Mouse (Mus musculus) heart, adult 2 months (tissue): ENCODE measurements around the gene Csf2. TPM values are rescaled to one million over a fixed set of nuclear protein-coding genes. Genes with fewer than 3 reads are reported as not detected.
A peak's percentile ranks its signal among the peaks of the same experiment; 100 is the strongest.

Source experiments
- DNase-seq, 2 experiments: peaks; one replicate each; pipeline ENCODE4 v3.0.0; 2021
- H3K27ac ChIP-seq: fragments of 200-600 bp; 2 replicates; pipeline ENCODE4 v1.8.1; 2022
- H3K27me3 ChIP-seq: fragments of 200-500 bp; 2 replicates; pipeline ENCODE4 v1.6.1; 2012; ENCODE audit warnings: mild to moderate bottlenecking, low read length, inconsistent platforms, mixed read lengths; ENCODE audit not compliant: control insufficient read depth, insufficient read depth
- H3K36me3 ChIP-seq: fragments of 200-500 bp; 2 replicates; pipeline ENCODE4 v1.6.1; 2012; ENCODE audit warnings: low read length, inconsistent platforms; ENCODE audit not compliant: control insufficient read depth, insufficient read depth
- H3K4me1 ChIP-seq: fragments of 200-500 bp; 2 replicates; pipeline ENCODE4 v1.6.1; 2011; ENCODE audit warnings: low read length; ENCODE audit not compliant: control insufficient read depth, insufficient read depth
- H3K4me3 ChIP-seq: fragments of 200-600 bp; 2 replicates; pipeline ENCODE4 v1.8.1; 2022
- H3K79me2 ChIP-seq: fragments of 200-500 bp; replicated peaks from 2 replicates; pipeline ENCODE4 v1.6.1; 2012; ENCODE audit warnings: mild to moderate bottlenecking, inconsistent platforms, low read length, moderate library complexity, mixed read lengths; ENCODE audit not compliant: control insufficient read depth, insufficient read depth
- H3K9ac ChIP-seq: fragments of 200-500 bp; 2 replicates; pipeline ENCODE4 v1.6.1; 2012; ENCODE audit warnings: low read depth, mild to moderate bottlenecking, control low read depth, inconsistent platforms, low read length, mixed read lengths
- CTCF ChIP-seq: fragments of 200-600 bp; IDR thresholded peaks from 2 replicates; pipeline ENCODE4 v1.8.1; 2022; ENCODE audit warnings: antibody characterized with exemption, mild to moderate bottlenecking, moderate library complexity
- EP300 ChIP-seq: fragments of 200-500 bp; IDR thresholded peaks from 2 replicates; pipeline ENCODE4 v1.6.1; 2011; ENCODE audit warnings: low read depth, low read length, control low read depth; ENCODE audit not compliant: insufficient read depth
- POLR2A ChIP-seq: fragments of 200-500 bp; IDR thresholded peaks from 2 replicates; pipeline ENCODE4 v1.6.1; 2011; ENCODE audit warnings: mild to moderate bottlenecking, low read depth, low read length, control low read depth; ENCODE audit not compliant: insufficient read depth
- WGBS: fragments of 180-500 bp; shearing (Covaris S2); methylation state at CpG from one replicate; pipeline ENCODE4 v1.1.7; 2018; 5-methylcytosine and 5-hydroxymethylcytosine counted together
- intact Hi-C: fragments of 180-260 bp; cut with DNase I; formaldehyde crosslinking; loops from one replicate; pipeline ENCODE4 v1.15.1; 2025
- polyA plus RNA-seq: library from polyadenylated mRNA; depleted of rRNA; stranded (reverse); fragments of >200 nt; gene quantifications from 2 replicates; pipeline ENCODE4 v1.2.3, GENCODE M21; 2012
- total RNA-seq, 2 experiments: library from RNA; stranded (reverse); gene quantifications; 2 replicates each; pipeline ENCODE4 v1.2.3; 2021

The Csf2 gene
- total and polyA plus RNA-seq, 3 experiments, result not detected

DNA sequence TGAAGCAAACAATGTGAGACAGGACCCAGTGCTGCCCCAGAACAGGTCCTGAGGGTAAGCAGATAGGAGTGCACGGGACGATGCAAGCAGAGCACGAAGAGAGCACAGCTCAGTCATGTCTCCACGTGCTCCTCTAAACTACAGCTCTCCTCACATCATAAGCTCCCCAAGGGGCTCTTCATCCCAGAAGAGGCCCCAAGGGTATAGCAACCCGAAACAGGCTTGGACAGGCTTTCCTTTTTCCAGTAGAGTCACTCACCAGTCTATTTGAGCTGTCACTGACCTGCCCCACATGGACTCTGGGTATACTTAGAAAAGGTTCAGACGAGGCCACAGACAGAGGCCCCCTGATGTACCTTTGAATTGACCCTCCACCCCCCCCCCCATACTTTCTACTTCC is 5.0 kb downstream of the Csf2 start:
- intact Hi-C loops, result no loop called here
- Histone ChIP-seq H3K36me3 (no peaks in the 10 kb centered on the region), H3K79me2 (no peaks in the 10 kb centered on the region), H3K27me3 (no peaks in the 10 kb centered on the region), H3K4me3 (no peak overlapping the region), H3K4me1 (no peaks in the 10 kb centered on the region; the same call in 1 of the 2 replicates), H3K27ac (no peak overlapping the region), H3K9ac (no peak overlapping the region)
- DNase-seq, result no peak
- no peak for TF ChIP-seq EP300
- no peak for TF ChIP-seq POLR2A
- TF ChIP-seq CTCF, result no peak
- WGBS, result 85% methylated on average over 6 of the region's 6 CpGs

DNA sequence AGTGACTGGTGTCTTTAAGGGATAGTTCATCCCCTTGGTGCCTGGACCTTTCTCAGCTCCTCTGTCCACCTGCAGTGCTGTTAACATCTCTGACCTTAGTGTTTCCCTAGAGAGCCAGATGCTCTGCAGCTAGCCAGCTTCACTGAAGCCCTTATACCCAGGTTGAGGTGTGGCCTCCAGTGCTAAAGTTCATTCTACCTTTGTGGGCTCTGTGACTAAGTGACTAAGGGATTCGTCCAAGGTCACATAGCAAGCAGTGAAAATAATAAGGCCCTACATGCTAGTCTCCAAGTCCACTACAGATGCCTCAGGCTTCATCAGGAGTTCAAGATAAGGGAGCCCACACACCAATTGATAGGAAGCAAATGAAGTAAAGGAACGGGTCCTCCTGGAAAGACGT is 7.0 kb downstream of the Csf2 start:
- H3K79me2 ChIP-seq, result no peaks in the 10 kb centered on the region
- no peak overlapping the region for H3K9ac ChIP-seq
- no peak for TF ChIP-seq EP300
- no peak for TF ChIP-seq POLR2A
- no peak for TF ChIP-seq CTCF
- no peak overlapping the region for H3K4me3 ChIP-seq
- no peak for DNase-seq
- no peak overlapping the region for H3K27ac ChIP-seq
- 75% methylated on average over 3 of the region's 3 CpGs for WGBS
- no peaks in the 10 kb centered on the region for H3K4me1 ChIP-seq
- no peaks in the 10 kb centered on the region for H3K36me3 ChIP-seq
- H3K27me3 ChIP-seq, result no peaks in the 10 kb centered on the region
- intact Hi-C loops, result no loop called here

DNA sequence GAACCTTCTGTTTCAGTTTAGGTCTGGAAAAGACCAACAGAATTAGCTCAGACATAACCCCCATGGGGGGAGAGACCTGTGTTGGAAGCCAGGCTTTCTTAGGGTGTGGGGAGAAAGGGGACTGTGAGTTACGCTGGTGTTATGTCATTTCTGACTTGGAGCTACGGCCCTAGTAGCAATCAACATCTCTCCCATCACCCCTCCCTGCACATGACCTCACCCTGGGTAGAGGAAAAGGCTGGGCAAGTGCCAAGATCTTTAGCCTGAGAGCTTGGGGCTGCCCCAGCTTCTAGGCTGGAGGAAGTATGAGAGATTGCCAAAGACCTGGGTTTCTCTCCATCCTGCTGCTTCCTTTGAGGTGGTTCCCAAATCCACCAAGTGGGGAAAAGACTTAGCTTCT is 12.5 kb downstream of the Csf2 start:
- Histone ChIP-seq H3K27ac (no peak overlapping the region), H3K9ac (no peak overlapping the region), H3K79me2 (no peaks in the 10 kb centered on the region), H3K4me3 (no peak overlapping the region), H3K27me3 (no peaks in the 10 kb centered on the region), H3K36me3 (no peaks in the 10 kb centered on the region), H3K4me1 (no peaks in the 10 kb centered on the region)
- no peak for TF ChIP-seq CTCF
- no peak for TF ChIP-seq POLR2A
- no peak for TF ChIP-seq EP300
- intact Hi-C loops, result no loop called here
- peak in 1 of 2 experiments; percentile 63 for DNase-seq
- WGBS, result 32% methylated on average over 2 of the region's 2 CpGs

DNA sequence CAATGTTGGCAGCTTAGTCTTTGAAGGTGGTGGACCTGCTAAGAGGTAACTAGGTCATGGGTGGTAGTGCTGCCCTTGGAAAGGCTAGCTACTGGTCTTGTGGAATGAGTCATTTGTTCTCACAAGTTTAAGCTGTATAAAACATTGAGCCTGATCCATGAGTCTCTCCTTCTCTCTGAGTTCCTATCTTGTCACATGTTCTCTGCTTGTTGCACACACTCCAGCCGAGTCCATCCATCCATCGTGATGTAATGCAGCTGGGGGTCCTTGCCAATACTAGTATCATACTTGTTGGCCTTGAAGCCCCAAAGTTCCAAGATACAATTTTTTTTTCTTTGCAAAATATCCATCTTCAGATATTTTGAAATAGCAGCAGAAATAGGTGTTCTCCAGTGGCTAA is 22.0 kb downstream of the Csf2 start:
- no peak for DNase-seq
- no peak overlapping the region for H3K9ac ChIP-seq
- H3K4me1 ChIP-seq, result no peaks in the 10 kb centered on the region
- H3K27me3 ChIP-seq, result no peaks in the 10 kb centered on the region
- no peak overlapping the region for H3K4me3 ChIP-seq
- H3K36me3 ChIP-seq, result no peaks in the 10 kb centered on the region
- TF ChIP-seq EP300 (no peak), CTCF (no peak)
- H3K79me2 ChIP-seq, result no peaks in the 10 kb centered on the region
- 77% methylated on average over 2 of the region's 2 CpGs for WGBS
- H3K27ac ChIP-seq, result no peak overlapping the region
- intact Hi-C loops, result no loop called here

DNA sequence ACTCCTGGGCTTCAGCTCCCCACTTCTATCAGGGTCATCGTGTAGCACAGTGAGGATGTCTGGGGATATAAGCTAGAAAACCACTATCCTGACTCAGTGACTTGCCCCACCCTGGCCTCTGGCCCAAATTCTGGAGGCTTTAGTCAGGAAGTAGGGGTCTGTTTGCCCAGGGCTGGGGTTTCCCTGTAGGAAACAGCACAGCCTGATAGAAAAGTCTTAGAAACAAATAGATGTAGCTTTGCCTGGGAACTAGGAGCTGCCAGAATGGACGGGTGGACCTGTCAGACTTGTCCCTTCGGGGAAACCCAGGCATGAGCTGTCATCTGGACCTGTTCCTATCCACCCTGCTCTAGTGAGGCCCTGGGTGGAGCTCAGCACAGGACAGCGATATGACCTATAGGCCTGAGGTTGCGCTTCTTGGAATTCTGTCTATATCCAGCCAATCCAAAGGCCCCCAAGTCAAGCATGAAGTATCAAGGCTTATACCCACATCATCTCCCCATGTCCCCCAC is 24.9 kb downstream of the Csf2 start:
- H3K36me3 ChIP-seq, result no peaks in the 10 kb centered on the region
- TF ChIP-seq POLR2A, result no peak
- no peak for TF ChIP-seq CTCF
- no peak for TF ChIP-seq EP300
- intact Hi-C loops, result no loop called here
- H3K27ac ChIP-seq, result no peak overlapping the region
- no peak for DNase-seq
- no peak overlapping the region for H3K9ac ChIP-seq
- H3K4me3 ChIP-seq, result no peak overlapping the region
- H3K79me2 ChIP-seq, result no peaks in the 10 kb centered on the region
- WGBS, result 64% methylated on average over 5 of the region's 5 CpGs
- no peaks in the 10 kb centered on the region for H3K4me1 ChIP-seq
- H3K27me3 ChIP-seq, result no peaks in the 10 kb centered on the region

DNA sequence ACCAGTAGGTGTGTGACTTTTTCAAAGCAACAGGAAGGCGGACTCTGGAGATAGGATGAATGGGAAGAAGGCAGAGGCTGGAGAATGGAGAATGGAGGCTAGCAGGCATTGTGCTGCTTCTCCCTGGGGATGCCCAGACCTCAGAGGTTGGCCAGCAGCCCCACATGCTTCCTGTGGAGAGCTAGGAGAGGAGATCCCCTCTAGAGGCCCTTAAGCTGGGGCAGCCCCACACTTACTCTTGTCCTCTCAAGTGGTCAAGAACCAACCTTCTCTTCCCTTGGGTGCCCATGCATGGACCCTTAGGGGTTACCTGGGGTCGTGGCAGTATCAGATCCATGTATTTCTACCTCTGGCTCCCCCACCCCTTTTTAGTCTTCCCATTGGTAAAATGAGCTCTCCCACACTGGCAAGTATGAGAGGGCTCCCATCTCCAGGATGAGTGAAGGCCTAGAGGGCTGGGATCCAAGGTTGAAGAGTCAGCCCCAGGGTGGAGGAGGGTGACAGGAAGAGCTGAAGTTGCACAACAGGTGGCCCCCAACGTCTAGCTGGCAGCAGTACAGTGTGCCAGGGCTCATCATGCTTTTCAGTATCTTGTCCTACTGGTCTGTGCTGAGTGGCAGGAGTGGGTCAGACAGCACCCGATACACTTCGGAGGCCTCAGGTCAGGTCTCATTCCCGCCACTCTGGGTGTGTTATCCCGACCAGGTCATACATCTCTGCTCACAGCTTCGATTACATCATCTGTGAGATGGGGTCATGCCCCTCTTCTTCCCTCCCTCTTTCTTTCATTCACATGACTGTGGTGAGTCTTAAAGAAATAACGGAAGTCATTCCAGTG is 25.6 kb downstream of the Csf2 start:
- 80% methylated on average over 9 of the region's 9 CpGs for WGBS
- no peak overlapping the region for H3K9ac ChIP-seq
- intact Hi-C loops, result no loop called here
- no peaks in the 10 kb centered on the region for H3K4me1 ChIP-seq
- no peak overlapping the region for H3K27ac ChIP-seq
- no peak overlapping the region for H3K4me3 ChIP-seq
- H3K36me3 ChIP-seq, result no peaks in the 10 kb centered on the region
- TF ChIP-seq POLR2A (no peak), EP300 (no peak), CTCF (no peak)
- no peaks in the 10 kb centered on the region for H3K79me2 ChIP-seq
- DNase-seq, result no peak
- no peaks in the 10 kb centered on the region for H3K27me3 ChIP-seq
